Mouse (Mus musculus): ENCODE measurements around the gene Pygo2.

DNA sequence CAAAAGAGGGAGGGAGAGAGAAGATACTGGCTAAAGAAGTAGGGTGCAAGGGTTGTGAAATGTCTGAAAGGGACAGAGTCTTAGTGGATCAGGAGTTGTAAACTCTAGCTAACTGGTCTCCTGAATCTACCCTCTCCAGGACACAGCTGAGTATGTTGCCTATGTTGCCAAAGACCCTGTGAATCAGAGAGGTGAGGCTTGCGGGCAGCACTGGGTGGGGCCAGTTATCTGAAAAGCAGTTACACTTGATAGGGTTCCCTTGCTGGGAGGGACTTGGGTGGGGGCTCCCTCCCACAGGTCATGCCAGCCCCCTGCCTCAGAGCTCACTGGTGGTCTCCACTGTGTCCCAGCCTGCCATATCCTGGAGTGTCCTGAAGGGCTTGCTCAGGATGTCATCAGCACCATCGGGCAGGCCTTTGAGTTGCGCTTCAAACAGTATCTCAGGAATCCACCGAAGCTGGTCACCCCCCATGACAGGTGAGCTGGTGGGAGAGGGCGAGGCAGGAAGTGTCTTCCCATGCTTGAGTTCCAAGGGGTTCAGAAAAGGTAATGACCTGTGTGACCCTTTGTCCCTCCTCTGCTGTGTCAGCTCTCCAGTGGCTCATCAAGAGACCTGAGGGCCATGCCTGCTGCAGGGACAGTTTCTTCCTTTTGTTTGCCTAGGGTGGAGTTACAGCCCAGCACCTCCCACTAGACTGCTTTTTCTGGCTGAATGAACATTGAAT lies 5.4 kb upstream of the Pygo2 start:
- no peak for TF ChIP-seq CTCF (conservative IDR thresholded peaks at IDR 0.05; ENCODE audit: insufficient read depth, insufficient read length, low read depth, low read length)
- no peak for TF ChIP-seq POLR2A (IDR thresholded peaks at IDR 0.05; ENCODE audit: low read depth, low read length)
